Mouse (Mus musculus): Measurements from ENCODE around the gene Eng.

GRCm38 (mm10) chr2:32607262-32607947 lies 39.0 kb upstream of the Eng start:
- TF ChIP-seq POLR2AphosphoS2 (IDR thresholded peaks at IDR 0.05; ENCODE audit: insufficient read length, low read depth) (no peak), POLR2A (IDR thresholded peaks at IDR 0.05; ENCODE audit: insufficient read length, low read depth) (peak; percentile 31), REST (IDR thresholded peaks at IDR 0.05; ENCODE audit: insufficient read depth, insufficient read length) (no peak)
